Mouse (Mus musculus): Measurements from ENCODE around the gene 9930104L06Rik. TPM values are rescaled to one million over a fixed set of nuclear protein-coding genes. Genes with fewer than 3 reads are reported as not detected.

Gene 9930104L06Rik
- total and polyA plus RNA-seq, 3 experiments: 12.3 to 15.9 (median 14.8) TPM

DNA sequence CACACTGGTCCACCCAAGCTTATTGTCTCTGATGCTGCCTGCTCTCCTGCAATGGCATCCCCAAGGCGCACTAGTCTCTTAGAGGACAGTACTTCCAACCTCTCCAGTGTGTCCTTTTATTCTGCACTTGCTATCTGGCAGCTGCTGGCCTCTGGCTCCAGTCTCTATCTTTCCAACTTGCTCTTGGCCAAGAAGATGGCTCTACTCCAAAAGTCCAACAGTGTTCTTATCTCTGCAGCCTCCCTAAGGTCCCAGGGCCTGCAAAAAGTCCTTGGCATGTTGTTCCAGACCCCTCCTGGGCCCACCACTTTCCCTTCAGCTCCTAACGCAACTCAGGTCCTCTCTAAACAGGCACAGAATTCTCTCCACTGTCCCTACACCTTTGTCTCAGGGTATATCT, 20.4 kb downstream of the 9930104L06Rik start:
- H3K4me3 ChIP-seq (replicated peaks in 1 of 3; ENCODE audit: low read depth in 2 of 3, low read length in 2 of 3, poor library complexity in 1 of 3): no peak overlapping the region
- H3K36me3 ChIP-seq (replicated peaks in 1 of 2; ENCODE audit: control insufficient read depth in 1 of 2, insufficient read depth in 1 of 2, low read length in 1 of 2): no peaks in the 10 kb centered on the region
- no peak overlapping the region for H3K4me2 ChIP-seq (ENCODE audit: insufficient read depth, low read depth, poor library complexity, severe bottlenecking)
- H3K9me3 ChIP-seq (replicated peaks; ENCODE audit: low read length): no peaks in the 10 kb centered on the region
- in situ Hi-C loops (cut with MboI; ENCODE audit: low pct_ligation_motif_present, low pct_unique_long_range_greater_than_20kb, low sequenced_read_pairs): no loop called here
- no peak overlapping the region for H3K27ac ChIP-seq (ENCODE audit: insufficient read depth, low read depth)
- TF ChIP-seq MXI1 (IDR thresholded peaks at IDR 0.05; ENCODE audit: low read depth, low read length) (no peak), GABPA (IDR thresholded peaks at IDR 0.05; ENCODE audit: insufficient replicate concordance, low read depth, low read length) (no peak), MAFK (IDR thresholded peaks at IDR 0.05; ENCODE audit: insufficient replicate concordance, low read length) (no peak), JUND (conservative IDR thresholded peaks at IDR 0.05; ENCODE audit: low read depth, low read length) (no peak), RAD21 (IDR thresholded peaks at IDR 0.05; ENCODE audit: low read depth, low read length) (no peak), POLR2A (IDR thresholded peaks at IDR 0.05; ENCODE audit: low read depth, low read length) (no peak), USF2 (conservative IDR thresholded peaks at IDR 0.05; ENCODE audit: low read depth, low read length) (no peak), KAT2A (IDR thresholded peaks at IDR 0.05; ENCODE audit: insufficient replicate concordance, low read length) (no peak)
- dilution Hi-C loops (cut with MboI; ENCODE audit: extremely low pct_ligation_motif_present, extremely low pct_unique_long_range_greater_than_20kb, low sequenced_read_pairs): loop anchor here (25.0 kb wide), 1 partner anchor 105 kb away; the partner anchor contains the start of genes Dnali1 and Snip1
- no peak overlapping the region for H3K9ac ChIP-seq (ENCODE audit: insufficient read depth, low read depth)
- no peak for DNase-seq (ENCODE audit: extremely low read depth)
- no peaks in the 10 kb centered on the region for H3K79me2 ChIP-seq (replicated peaks; ENCODE audit: control insufficient read depth, extremely low read depth, insufficient read depth, poor library complexity, severe bottlenecking)
- H3K4me1 ChIP-seq (ENCODE audit: control insufficient read depth in 1 of 2, insufficient read depth in 2 of 2): no peaks in the 10 kb centered on the region
- H3K27me3 ChIP-seq (replicated peaks): peaks cover 13% of the 10 kb centered on the region

DNA sequence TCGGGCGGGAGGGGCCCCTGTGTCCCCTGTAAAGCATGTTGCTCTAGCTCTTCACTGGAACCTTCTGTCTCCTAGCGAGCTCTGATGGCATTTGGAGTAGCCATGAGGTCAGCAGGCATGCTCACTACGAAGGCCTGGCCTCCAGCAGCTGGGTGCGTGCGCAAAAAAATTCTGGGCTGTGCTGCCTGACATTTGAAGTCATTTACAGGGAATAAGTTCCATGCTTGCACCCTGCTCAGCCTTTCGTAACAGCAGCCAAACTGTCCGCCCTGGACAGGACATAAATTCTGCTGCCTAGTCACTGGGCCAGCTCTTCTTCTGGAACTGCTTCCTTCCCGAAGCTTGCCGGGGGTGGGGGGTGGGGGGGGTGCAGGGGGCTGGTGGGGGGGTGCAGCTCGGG, 22.2 kb downstream of the 9930104L06Rik start:
- Histone ChIP-seq H3K4me3 (replicated peaks in 1 of 3; ENCODE audit: low read depth in 2 of 3, low read length in 2 of 3, poor library complexity in 1 of 3) (no peak overlapping the region), H3K79me2 (replicated peaks; ENCODE audit: control insufficient read depth, extremely low read depth, insufficient read depth, poor library complexity, severe bottlenecking) (no peaks in the 10 kb centered on the region), H3K27ac (ENCODE audit: insufficient read depth, low read depth) (no peak overlapping the region), H3K4me1 (ENCODE audit: control insufficient read depth in 1 of 2, insufficient read depth in 2 of 2) (no peaks in the 10 kb centered on the region), H3K9me3 (replicated peaks; ENCODE audit: low read length) (peaks cover 2% of the 10 kb centered on the region), H3K36me3 (replicated peaks in 1 of 2; ENCODE audit: control insufficient read depth in 1 of 2, insufficient read depth in 1 of 2, low read length in 1 of 2) (no peaks in the 10 kb centered on the region), H3K27me3 (replicated peaks) (peaks cover 13% of the 10 kb centered on the region), H3K4me2 (ENCODE audit: insufficient read depth, low read depth, poor library complexity, severe bottlenecking) (no peak overlapping the region), H3K9ac (ENCODE audit: insufficient read depth, low read depth) (no peak overlapping the region)
- TF ChIP-seq ZNF384 (IDR thresholded peaks at IDR 0.05; ENCODE audit: low read depth, low read length): no peak
- TF ChIP-seq TCF12 (IDR thresholded peaks at IDR 0.05; ENCODE audit: low read depth, low read length): no peak
- TF ChIP-seq E2F4 (IDR thresholded peaks at IDR 0.05; ENCODE audit: insufficient replicate concordance, low read depth, low read length): no peak
- TF ChIP-seq POLR2AphosphoS2 (IDR thresholded peaks at IDR 0.05; ENCODE audit: low read depth, low read length): no peak
- in situ Hi-C loops (cut with MboI; ENCODE audit: low pct_ligation_motif_present, low pct_unique_long_range_greater_than_20kb, low sequenced_read_pairs): no loop called here
- DNase-seq (ENCODE audit: extremely low read depth): no peak
- dilution Hi-C loops (cut with MboI; ENCODE audit: extremely low pct_ligation_motif_present, extremely low pct_unique_long_range_greater_than_20kb, low sequenced_read_pairs): loop anchor here (25.0 kb wide), 1 partner anchor 103 kb away; the partner anchor contains the start of genes Dnali1 and Snip1

DNA sequence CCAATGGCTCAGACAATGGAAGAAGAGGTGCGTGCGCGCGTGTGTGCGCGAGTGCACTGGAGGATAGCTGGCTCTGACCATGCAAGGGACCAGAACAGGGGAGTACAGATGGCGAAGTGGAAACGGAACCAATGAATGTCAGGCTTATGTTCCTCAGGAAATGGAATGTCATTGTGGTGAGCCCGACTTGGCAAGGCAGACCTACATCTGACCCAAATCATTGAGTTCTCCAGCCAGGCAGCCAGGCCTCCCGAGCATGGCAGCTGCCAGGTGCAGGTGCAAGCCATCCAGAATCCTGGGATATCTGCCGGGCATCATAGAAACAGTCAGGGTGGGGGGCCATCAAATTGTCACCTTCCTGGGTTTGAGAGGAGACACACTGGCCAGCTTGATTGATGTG, 24.1 kb downstream of the 9930104L06Rik start:
- DNase-seq (ENCODE audit: extremely low read depth): no peak
- TF ChIP-seq EP300 (IDR thresholded peaks at IDR 0.05; ENCODE audit: low read length) (no peak), IRF4 (IDR thresholded peaks at IDR 0.05; ENCODE audit: low read depth, low read length) (no peak)
- H3K9ac ChIP-seq (ENCODE audit: insufficient read depth, low read depth): no peak overlapping the region
- H3K4me2 ChIP-seq (ENCODE audit: insufficient read depth, low read depth, poor library complexity, severe bottlenecking): no peak overlapping the region
- no peak overlapping the region for H3K4me3 ChIP-seq (replicated peaks in 1 of 3; ENCODE audit: low read depth in 2 of 3, low read length in 2 of 3, poor library complexity in 1 of 3)
- H3K27me3 ChIP-seq (replicated peaks): peaks cover 19% of the 10 kb centered on the region
- H3K9me3 ChIP-seq (replicated peaks; ENCODE audit: low read length): peaks cover 4% of the 10 kb centered on the region
- no peak overlapping the region for H3K27ac ChIP-seq (ENCODE audit: insufficient read depth, low read depth)
- no peaks in the 10 kb centered on the region for H3K4me1 ChIP-seq (ENCODE audit: control insufficient read depth in 1 of 2, insufficient read depth in 2 of 2)
- no peaks in the 10 kb centered on the region for H3K79me2 ChIP-seq (replicated peaks; ENCODE audit: control insufficient read depth, extremely low read depth, insufficient read depth, poor library complexity, severe bottlenecking)
- dilution Hi-C loops (cut with MboI; ENCODE audit: extremely low pct_ligation_motif_present, extremely low pct_unique_long_range_greater_than_20kb, low sequenced_read_pairs): loop anchor here (25.0 kb wide), 1 partner anchor 101 kb away; the partner anchor contains the start of genes Dnali1 and Snip1
- no peaks in the 10 kb centered on the region for H3K36me3 ChIP-seq (replicated peaks in 1 of 2; ENCODE audit: control insufficient read depth in 1 of 2, insufficient read depth in 1 of 2, low read length in 1 of 2)
- in situ Hi-C loops (cut with MboI; ENCODE audit: low pct_ligation_motif_present, low pct_unique_long_range_greater_than_20kb, low sequenced_read_pairs): no loop called here

Data from CH12.LX (cell line).